Mouse (Mus musculus): ENCODE measurements at regions not wholly inside any gene's neighbourhood (a gene's known extent, or its start where the extent isn't known, plus 50 kb on each side); places are given as distances from the start of the nearest gene placed in this dataset.

DNA sequence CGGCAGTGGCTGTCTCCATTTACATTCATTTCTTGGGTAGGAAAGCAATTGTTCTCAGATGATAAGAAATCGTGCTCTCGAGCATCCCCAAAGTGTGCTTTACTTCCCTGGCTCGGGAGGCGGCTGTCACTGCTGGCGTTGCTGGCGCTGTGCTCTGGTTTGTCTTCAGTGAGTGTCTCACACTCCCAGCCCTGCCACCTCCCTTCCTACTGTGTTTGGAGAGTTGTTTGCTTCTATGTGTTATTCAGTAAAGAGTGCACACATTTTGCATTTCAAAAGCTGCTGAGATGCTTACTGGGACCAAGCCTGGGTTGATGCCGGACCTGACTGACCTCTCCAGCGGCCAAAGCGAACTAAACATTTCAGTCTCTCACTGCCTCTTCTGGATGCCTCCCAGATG, 129.3 kb upstream of the Npvf start:
- no peaks in the 10 kb centered on the region for H3K27me3 ChIP-seq (replicated peaks; ENCODE audit: insufficient read depth, low read length)

DNA sequence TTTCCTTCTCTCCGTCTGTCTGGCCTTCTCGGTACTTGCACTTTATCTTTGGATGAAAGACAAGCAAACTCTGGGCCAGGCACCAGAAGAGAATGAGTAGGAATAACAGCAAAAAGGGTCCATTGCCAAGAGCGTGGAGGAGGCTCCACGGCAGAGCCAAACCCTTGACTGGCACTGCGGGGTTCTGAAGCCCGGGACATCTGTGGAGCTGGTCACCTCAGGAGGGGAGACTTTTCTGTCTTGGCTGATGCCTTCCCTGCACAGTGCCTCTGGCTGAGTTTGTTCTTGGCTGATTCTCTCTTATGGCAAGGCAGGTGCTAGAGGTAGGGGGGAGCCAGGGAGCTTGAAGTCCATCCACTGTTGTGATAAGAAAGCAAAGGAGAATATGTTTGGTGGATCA, 130.1 kb upstream of the Npvf start:
- no peak overlapping the region for H3K4me2 ChIP-seq (replicated peaks; ENCODE audit: low read depth, low read length)
- no peak for ATAC-seq
- TF ChIP-seq CTCF (IDR thresholded peaks at IDR 0.05), result no peak
- TF ChIP-seq EP300 (IDR thresholded peaks at IDR 0.05), result no peak
- no peak for DNase-seq (ENCODE audit: low spot score)
- no peaks in the 10 kb centered on the region for H3K27me3 ChIP-seq (replicated peaks; ENCODE audit: insufficient read depth, low read length)
- H3K9me3 ChIP-seq (ENCODE audit: low read length), result no peaks in the 10 kb centered on the region
- no peak overlapping the region for H3K27ac ChIP-seq (ENCODE audit: low read length)
- H3K36me3 ChIP-seq (ENCODE audit: insufficient read depth, low read length), result no peaks in the 10 kb centered on the region
- H3K4me1 ChIP-seq (ENCODE audit: insufficient read depth, low read depth, low read length), result no peaks in the 10 kb centered on the region
- no peak overlapping the region for H3K9ac ChIP-seq (replicated peaks; ENCODE audit: low read depth)
- H3K4me3 ChIP-seq (ENCODE audit: low read depth, low read length), result no peak overlapping the region
- WGBS, result 81% methylated on average over 6 of the region's 6 CpGs

More for the DNA sequence above, 129.3 kb upstream of the Npvf start:
- no peak overlapping the region for H3K4me2 ChIP-seq (replicated peaks; ENCODE audit: low read depth, low read length)
- 69% methylated on average over 10 of the region's 10 CpGs for WGBS
- H3K4me1 ChIP-seq (ENCODE audit: insufficient read depth, low read depth, low read length), result no peaks in the 10 kb centered on the region
- no peak overlapping the region for H3K9ac ChIP-seq (replicated peaks; ENCODE audit: low read depth)
- no peak overlapping the region for H3K4me3 ChIP-seq (ENCODE audit: low read depth, low read length)
- TF ChIP-seq EP300 (IDR thresholded peaks at IDR 0.05) (no peak), CTCF (IDR thresholded peaks at IDR 0.05) (no peak)
- no peaks in the 10 kb centered on the region for H3K9me3 ChIP-seq (ENCODE audit: low read length)
- ATAC-seq (no peak), DNase-seq (ENCODE audit: low spot score) (no peak)
- no peak overlapping the region for H3K27ac ChIP-seq (ENCODE audit: low read length)
- H3K36me3 ChIP-seq (ENCODE audit: insufficient read depth, low read length), result no peaks in the 10 kb centered on the region

DNA sequence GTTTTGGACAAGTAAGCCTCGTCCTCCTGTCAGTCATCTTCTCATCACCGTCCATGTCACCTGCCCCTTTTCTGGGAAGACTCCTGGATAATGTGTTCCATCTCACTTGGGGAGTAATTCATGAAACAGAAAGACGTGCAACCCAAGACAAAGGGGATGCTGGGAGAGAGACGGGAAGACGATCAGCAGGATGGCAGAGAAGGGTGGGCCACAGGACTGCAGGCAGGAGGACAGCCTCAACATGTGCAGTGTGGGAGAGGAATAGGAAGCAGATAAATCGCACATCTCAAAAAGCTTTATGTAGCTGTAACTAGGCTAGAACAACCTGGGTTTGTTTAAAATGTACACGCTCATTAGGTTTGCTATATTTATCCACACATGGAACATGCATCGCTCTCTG, 133.4 kb upstream of the Npvf start:
- Histone ChIP-seq H3K27ac (ENCODE audit: low read length) (no peak overlapping the region), H3K9me3 (ENCODE audit: low read length) (no peaks in the 10 kb centered on the region), H3K4me3 (ENCODE audit: low read depth, low read length) (no peak overlapping the region), H3K4me2 (replicated peaks; ENCODE audit: low read depth, low read length) (no peak overlapping the region), H3K27me3 (replicated peaks; ENCODE audit: insufficient read depth, low read length) (no peaks in the 10 kb centered on the region), H3K36me3 (ENCODE audit: insufficient read depth, low read length) (no peaks in the 10 kb centered on the region), H3K9ac (replicated peaks; ENCODE audit: low read depth) (no peak overlapping the region), H3K4me1 (ENCODE audit: insufficient read depth, low read depth, low read length) (no peaks in the 10 kb centered on the region)
- ATAC-seq (no peak), DNase-seq (ENCODE audit: low spot score) (no peak)
- 92% methylated on average over 8 of the region's 8 CpGs for WGBS
- no peak for TF ChIP-seq CTCF (IDR thresholded peaks at IDR 0.05)
- no peak for TF ChIP-seq EP300 (IDR thresholded peaks at IDR 0.05)

DNA sequence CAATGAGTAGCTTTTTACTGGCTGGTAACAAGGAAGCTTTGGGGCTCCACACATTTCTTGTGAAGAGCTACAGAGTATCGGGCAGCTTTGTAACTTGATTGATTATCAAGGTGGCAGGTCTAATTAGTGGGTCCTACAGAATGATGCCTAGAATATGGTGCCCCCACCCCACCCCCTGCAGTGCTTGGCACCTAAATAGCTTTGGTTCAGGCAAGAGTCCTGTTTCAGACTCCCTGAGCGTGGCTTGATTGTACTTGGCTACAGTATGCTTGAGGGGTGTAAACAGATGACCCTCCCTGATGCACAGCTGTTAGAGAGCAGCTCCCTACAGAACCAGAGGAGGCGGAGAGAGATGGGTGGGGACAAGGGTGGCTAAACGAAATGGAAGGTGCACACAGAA, 145.7 kb upstream of the Npvf start:
- TF ChIP-seq EP300 (IDR thresholded peaks at IDR 0.05), result no peak
- no peak for TF ChIP-seq CTCF (IDR thresholded peaks at IDR 0.05)
- no peaks in the 10 kb centered on the region for H3K36me3 ChIP-seq (ENCODE audit: insufficient read depth, low read length)
- H3K9me3 ChIP-seq (ENCODE audit: low read length), result no peaks in the 10 kb centered on the region
- DNase-seq (ENCODE audit: low spot score) (no peak), ATAC-seq (no peak)
- no peaks in the 10 kb centered on the region for H3K27me3 ChIP-seq (replicated peaks; ENCODE audit: insufficient read depth, low read length)
- H3K9ac ChIP-seq (replicated peaks; ENCODE audit: low read depth), result no peak overlapping the region
- H3K4me2 ChIP-seq (replicated peaks; ENCODE audit: low read depth, low read length), result no peak overlapping the region
- no peak overlapping the region for H3K27ac ChIP-seq (ENCODE audit: low read length)
- no peaks in the 10 kb centered on the region for H3K4me1 ChIP-seq (ENCODE audit: insufficient read depth, low read depth, low read length)
- H3K4me3 ChIP-seq (ENCODE audit: low read depth, low read length), result no peak overlapping the region
- 40% methylated on average over 4 of the region's 4 CpGs for WGBS

DNA sequence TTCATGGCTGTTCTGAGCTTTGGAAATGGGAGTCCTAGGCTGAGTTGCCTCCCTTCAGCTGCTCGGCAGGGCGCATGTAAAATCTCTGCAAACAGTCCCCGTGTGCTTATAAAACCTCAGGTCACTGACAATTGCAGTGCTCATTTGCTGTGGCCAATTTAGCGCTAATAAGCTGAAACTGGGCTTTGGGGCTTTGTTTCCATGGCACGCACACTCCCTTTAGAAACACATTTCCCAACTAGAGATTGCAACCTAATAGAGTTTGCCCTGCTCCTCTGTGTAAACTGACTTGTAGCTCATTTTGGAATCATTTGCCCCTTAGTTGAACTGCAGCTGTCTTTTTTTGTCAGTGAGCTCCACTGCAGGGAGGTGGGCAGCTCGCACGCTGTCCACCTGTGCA, 148.7 kb upstream of the Npvf start:
- ATAC-seq (no peak), DNase-seq (ENCODE audit: low spot score) (no peak)
- Histone ChIP-seq H3K9ac (replicated peaks; ENCODE audit: low read depth) (no peak overlapping the region), H3K4me2 (replicated peaks; ENCODE audit: low read depth, low read length) (no peak overlapping the region), H3K27ac (ENCODE audit: low read length) (no peak overlapping the region), H3K4me1 (ENCODE audit: insufficient read depth, low read depth, low read length) (no peaks in the 10 kb centered on the region), H3K36me3 (ENCODE audit: insufficient read depth, low read length) (no peaks in the 10 kb centered on the region), H3K4me3 (ENCODE audit: low read depth, low read length) (no peak overlapping the region), H3K9me3 (ENCODE audit: low read length) (no peaks in the 10 kb centered on the region), H3K27me3 (replicated peaks; ENCODE audit: insufficient read depth, low read length) (no peaks in the 10 kb centered on the region)
- WGBS, result 68% methylated on average over 7 of the region's 7 CpGs
- no peak for TF ChIP-seq CTCF (IDR thresholded peaks at IDR 0.05)
- no peak for TF ChIP-seq EP300 (IDR thresholded peaks at IDR 0.05)

DNA sequence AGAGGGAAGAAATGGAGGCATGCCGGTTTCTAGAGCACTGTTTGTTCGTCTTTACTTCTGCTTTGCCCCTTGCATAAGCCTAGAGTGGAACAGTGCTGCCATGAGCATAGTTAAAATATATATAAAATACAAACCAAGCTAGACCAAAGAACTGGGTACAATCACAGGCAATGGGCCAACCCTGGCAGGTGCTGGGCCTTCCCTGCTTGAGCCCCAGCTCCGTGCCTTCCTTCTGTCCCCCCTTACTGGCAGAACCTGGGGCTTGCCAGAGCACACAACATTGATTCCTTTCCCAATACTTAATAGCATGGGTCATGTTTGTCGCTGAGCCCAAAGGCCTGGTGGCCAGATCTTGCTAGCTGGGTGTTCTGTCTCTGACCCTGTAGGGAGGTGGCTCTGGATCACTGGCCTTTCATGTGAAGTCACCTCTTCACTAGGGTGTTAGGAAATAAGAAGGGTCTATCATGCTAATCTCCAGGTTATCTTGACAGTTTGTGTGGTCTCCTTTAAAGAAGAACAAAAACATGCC, 150.3 kb upstream of the Npvf start:
- DNase-seq (ENCODE audit: low spot score) (no peak), ATAC-seq (no peak)
- Histone ChIP-seq H3K9ac (replicated peaks; ENCODE audit: low read depth) (no peak overlapping the region), H3K27me3 (replicated peaks; ENCODE audit: insufficient read depth, low read length) (no peaks in the 10 kb centered on the region), H3K27ac (ENCODE audit: low read length) (no peak overlapping the region), H3K36me3 (ENCODE audit: insufficient read depth, low read length) (no peaks in the 10 kb centered on the region), H3K4me1 (ENCODE audit: insufficient read depth, low read depth, low read length) (no peaks in the 10 kb centered on the region), H3K4me2 (replicated peaks; ENCODE audit: low read depth, low read length) (no peak overlapping the region), H3K9me3 (ENCODE audit: low read length) (no peaks in the 10 kb centered on the region), H3K4me3 (ENCODE audit: low read depth, low read length) (no peak overlapping the region)
- no peak for TF ChIP-seq EP300 (IDR thresholded peaks at IDR 0.05)
- no peak for TF ChIP-seq CTCF (IDR thresholded peaks at IDR 0.05)
- 83% methylated on average over 4 of the region's 4 CpGs for WGBS

Measured in lung, postnatal 0 days (tissue).